Mouse (Mus musculus): ENCODE data around the gene Dnttip1.

Dnttip1 gene

GRCm38 (mm10) chr2:164757841-164758240 is 12.1 kb downstream of the Dnttip1 start:
- no peak for DNase-seq

GRCm38 (mm10) chr2:164758692-164759091 is 12.9 kb downstream of the Dnttip1 start:
- DNase-seq, result no peak

DNA sequence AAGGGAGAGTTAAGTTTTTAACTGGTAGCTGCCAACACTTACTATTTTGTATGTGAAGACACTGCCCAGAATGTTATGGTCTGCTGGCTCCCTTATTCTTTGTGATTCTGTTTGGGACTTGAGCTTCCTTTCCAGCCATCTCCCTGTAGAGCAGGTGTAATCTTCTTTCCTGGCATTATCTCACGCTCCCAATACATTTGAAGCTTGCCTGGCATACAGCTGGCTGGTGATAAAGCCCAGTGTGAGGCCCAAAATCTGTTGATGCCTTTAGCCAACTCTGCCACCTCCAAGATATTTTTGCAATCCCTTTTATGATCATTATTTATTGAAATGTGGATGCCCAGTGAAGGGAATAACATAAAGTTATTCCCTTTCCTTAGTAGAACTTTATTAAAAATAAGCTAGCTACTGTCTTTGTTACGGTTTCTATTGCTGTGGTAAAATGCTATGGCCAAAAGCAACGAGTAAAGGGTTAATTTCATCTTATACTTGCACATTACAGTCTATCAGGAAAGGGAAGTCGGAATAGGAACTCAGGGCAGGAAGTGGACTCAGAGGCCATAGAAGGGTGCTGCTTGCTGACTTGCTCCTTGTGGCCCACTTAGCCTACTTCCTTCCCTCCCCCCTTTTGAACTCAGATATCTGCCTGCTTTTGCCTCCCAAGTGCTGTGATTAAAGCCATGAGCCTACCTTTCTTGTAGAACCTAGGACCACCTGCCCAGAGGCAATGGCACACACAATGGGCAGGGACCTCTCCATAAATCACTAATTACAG is 14.5 kb downstream of the Dnttip1 start:
- DNase-seq, result no peak

- no peak for DNase-seq
These were observed 15.7 kb downstream of the Dnttip1 start for GRCm38 (mm10) chr2:164761502-164761901.

DNA sequence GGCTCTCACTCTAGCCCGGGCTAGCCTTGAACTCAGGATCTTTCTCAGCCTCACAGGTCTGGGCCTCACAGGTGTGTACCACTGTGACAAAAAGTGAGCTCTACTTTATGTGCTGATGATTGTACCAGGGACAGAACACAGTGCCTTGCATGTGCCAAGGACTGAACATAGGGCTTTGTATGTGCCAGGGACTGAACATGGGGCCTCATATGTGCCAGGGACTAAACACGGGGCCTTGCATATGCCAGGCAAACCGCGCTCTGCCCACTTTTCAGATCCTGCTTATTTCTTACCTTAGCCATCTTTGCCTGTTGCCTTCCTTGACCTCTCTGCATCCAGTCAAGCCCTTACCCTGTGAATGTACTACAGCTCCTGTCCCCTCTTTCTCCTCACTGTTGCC is 16.2 kb downstream of the Dnttip1 start:
- DNase-seq, result no peak

GRCm38 (mm10) chr2:164762593-164762992 is 16.8 kb downstream of the Dnttip1 start:
- no peak for DNase-seq

- DNase-seq, result no peak
These were observed 20.1 kb downstream of the Dnttip1 start for GRCm38 (mm10) chr2:164765841-164766240.

- no peak for DNase-seq
These were observed 22.2 kb downstream of the Dnttip1 start for GRCm38 (mm10) chr2:164767812-164768540.

DNA sequence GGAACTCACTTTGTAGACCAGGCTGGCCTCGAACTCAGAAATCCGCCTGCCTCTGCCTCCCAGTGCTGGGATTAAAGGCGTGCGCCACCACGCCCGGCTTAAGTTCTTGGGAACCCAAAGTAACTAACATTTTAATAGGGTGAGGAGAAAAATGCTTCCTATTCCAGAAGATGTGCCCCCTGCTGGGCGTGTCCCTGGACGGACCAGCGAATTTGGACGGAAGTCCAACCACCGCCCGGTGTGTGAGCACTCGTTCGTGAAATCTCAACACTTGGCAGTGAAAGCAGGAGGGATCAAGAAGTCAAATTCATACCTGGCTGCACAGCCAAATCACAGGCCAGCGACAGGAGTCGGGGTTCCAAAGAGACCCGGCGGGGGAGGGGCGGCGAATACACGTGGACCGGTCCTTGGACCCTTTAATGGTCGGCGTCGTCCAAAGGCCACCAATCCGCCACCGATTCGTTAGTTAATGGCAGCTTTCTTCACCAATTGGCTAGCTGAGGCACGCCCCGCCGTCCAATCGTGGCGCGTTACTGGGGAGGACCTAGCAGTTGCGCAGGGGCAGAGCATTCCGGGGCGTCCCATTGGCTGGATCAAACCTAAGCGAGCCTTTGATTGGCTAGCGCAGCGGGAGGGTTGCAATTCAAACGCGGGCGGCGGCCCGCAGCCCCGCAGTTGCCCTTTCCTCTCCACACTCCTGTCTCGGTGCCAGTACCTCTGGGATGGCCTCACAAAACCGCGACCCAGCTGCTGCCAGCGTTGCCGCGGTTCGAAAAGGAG is 23.7 kb downstream of the Dnttip1 start, which contains the start of gene Ube2c:
TSS of gene Ube2c (plus strand) at position 641 of the 780 bp plus-strand sequence.
- peak; percentile 99 for DNase-seq

DNA sequence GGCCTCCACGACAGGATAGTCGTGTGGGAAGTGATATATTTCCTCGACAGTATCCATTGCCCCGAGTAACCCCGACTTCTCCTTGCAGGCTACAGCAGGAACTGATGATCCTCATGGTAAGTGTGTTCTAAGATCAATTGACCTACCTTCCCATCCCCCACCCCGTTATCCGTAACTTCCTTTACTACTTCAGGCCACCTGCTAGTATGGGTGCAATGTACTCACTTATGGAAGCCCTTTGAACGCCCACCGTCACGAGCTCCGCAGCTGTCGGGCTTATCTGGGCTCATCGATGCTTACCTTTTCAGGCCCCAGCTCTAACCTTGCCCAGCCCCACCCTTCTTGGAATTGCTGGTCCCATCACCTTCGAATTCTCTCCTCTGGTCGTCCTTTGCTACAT is 24.5 kb downstream of the Dnttip1 start:
- DNase-seq, result no peak

- no peak for DNase-seq
These were observed 25.3 kb downstream of the Dnttip1 start for GRCm38 (mm10) chr2:164771123-164771522.

GRCm38 (mm10) chr2:164773229-164773988 is 27.6 kb downstream of the Dnttip1 start:
- no peak for DNase-seq

DNA sequence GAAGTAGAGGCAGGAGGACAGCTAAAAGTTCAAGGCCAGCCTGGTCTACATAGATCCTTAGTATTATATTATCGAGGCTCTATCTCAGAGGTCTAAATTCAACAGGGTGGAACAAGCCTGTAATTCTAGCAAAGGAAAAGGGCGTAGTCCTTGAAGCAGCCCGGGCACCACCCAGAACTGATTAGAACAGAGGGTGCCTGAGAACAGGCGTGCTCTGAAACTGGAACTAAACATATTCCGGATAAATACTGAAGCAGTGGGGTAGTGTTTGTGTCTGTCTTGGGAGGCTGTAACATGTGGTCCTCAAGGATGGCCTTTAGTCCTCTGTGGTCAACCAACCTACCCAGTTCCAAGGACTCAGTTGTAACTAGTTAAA is 28.2 kb downstream of the Dnttip1 start:
- DNase-seq, result no peak

DNA sequence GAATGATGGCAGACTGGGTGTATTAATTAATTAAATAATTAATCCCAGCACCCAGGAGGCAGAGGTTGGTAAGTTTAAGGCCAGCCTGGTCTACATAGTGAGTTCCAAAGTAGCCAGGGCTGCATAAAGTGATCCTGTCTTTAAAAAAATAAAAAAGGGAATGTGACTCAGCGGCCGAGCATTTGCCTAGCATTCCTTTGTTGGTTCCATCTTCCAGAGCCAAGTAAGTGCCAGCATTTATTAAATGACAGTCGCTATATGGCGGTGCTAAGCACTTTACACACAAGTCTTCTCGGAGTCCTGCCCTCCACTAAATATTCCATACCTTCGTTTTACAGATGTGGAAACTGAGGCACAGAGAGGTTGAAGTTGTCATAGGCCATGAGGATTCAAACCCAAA is 30.3 kb downstream of the Dnttip1 start:
- no peak for DNase-seq

DNA sequence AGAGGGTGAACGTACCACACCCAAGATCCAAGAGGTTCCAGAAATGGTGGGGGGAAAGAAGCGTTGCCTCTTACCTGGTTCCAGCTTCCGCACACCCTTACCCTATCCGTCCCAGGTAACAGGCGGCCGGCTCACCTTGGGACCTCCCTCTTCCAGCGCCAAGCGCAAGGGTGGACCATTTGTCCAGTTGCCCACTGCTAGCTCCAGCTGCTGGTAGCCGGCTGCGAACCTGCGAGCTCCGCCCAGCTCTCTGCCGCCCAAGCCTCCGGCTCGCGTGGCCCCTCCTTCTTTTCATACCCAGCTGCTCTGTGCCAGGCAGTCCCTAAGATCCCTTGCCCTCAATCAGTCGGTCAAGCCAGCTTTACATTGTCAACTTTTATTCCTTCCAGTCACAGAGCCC is 31.0 kb downstream of the Dnttip1 start:
- no peak for DNase-seq

GRCm38 (mm10) chr2:164777246-164778014 is 31.6 kb downstream of the Dnttip1 start:
- no peak for DNase-seq

GRCm38 (mm10) chr2:164778015-164778287 is 32.2 kb downstream of the Dnttip1 start:
- no peak for DNase-seq

DNA sequence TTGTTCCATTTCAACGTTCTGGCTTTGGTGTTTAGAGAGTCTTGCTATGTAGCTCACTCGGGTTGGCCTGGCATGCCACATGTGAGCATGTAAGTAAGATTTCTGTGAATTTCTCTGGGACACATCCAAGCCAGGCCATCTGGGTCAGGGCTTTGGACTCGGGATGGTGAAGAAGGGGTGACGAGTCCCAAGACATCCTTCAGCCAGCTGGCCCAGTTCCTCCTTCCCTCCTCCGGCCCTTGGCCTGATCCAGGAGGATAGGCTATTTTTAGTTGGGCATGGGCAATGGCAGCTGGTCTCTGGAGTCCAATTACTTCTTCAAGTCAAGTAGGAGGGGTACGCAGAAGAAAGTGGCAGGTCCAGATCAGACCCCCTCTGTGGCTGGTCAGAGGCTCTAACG is 33.0 kb downstream of the Dnttip1 start:
- no peak for DNase-seq

GRCm38 (mm10) chr2:164779481-164780086 is 33.8 kb downstream of the Dnttip1 start, which contains the start of gene Tnnc2:
Gene Tnnc2, minus strand, starts transcription at chr2:164779967.
- no peak for DNase-seq

GRCm38 (mm10) chr2:164781876-164782275 is 36.1 kb downstream of the Dnttip1 start:
- no peak for DNase-seq

GRCm38 (mm10) chr2:164783926-164784581 is 38.3 kb downstream of the Dnttip1 start:
- no peak for DNase-seq
